Mouse (Mus musculus): Measurements from ENCODE around the gene Pfdn2.
A peak's percentile ranks its signal among the peaks of the same experiment; 100 is the strongest.

DNA sequence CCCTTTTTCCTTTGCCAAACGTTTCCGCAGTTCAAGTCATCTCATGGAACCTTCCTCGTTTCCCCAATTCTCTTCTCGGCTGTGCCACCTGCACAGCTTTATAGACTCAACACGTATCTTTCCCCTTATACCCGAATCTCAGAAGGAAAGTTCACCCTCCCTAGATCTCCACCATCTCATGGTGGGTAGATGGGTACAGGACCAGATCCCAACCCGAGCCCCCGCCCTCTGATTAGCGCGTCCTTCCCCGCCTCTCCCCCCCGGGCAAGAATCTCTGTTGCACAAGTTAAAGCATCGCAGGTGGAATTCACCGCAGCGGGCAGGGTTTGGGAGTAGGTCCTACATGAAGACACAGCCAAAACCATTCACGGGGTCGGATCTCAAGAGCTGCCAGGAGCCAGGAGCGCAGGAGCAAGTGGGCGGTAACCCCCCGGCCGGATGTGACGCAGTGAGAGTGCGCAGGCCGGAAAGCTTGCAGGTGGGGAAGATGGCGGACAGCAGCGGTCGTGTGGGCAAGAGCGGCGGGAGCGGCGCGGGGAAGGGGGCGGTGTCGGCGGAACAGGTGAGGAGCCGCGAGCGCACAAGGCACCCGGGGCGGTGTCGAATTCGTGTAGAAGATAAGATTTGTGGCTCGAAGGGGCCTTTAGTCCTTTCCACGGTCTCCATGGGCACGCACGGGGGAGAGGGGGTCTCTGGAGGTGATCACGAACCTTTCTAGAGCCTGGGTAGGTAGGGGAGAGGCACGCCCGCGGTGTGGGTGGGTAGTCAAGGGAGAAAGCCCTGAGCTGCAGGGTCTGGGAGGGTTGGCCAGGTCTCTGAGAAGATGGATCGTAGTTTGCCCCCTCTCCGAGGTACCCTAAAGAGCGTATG lies at the start of gene Pfdn2, which contains the start of gene Nit1:
- TF ChIP-seq CTCF (IDR thresholded peaks at IDR 0.05; ENCODE audit: control insufficient read depth, insufficient read depth, insufficient replicate concordance, low read depth, low read length) (no peak), POLR2A (IDR thresholded peaks at IDR 0.05; ENCODE audit: control insufficient read depth, low read depth, low read length) (peak; percentile 98)

Data from testis, adult 2 months (tissue).